Mouse (Mus musculus) brain, adult 2 months (tissue): ENCODE measurements around the gene Dalrd3.

Source experiments
- DNase-seq: peaks from one replicate; pipeline ENCODE4 v3.0.0; 2011; ENCODE audit warnings: low read depth, low spot score

The Dalrd3 gene

DNA sequence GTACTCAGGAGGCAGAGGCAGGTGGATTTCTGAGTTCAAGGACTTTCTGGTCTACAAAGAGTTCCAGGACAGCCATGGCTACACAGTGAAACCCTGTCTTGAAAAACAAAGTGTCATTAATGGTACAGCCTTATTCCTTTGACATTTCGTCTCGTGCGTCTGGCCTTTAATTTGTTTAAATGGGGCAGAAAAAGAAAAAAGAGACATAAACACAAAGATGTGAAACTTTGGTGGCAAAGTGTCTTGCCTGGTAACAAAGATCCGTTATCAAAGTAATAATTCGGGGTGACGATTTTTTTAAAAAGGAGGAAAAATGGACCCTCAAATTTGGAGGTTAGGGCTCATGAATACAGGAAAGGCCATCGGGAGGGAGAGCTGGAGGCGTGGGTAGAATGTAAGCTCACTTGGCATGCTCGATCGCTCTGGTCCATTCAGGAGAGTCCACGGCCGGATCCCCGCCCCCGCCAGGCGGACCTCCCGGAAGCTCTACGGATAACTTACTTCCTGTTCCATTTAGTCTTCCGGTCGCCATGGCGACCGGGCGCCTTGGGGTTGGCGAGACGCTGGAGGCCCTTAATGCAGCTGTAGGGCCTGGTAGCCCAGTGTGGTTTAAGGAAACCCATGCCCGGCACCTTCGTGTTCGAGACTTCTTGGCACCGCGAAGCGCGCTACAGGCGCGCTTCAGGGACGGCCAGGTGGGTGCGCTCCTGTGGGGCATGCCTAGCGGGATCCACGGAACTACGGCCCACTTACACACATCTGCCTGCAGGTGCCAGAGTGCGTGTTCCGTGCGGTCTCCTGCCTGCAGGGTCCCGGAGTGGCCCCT, at the start of gene Dalrd3:
TSS of gene Dalrd3 (plus strand) at position 506 of the 826 bp plus-strand sequence.
- DNase-seq = peak; percentile 97

DNA sequence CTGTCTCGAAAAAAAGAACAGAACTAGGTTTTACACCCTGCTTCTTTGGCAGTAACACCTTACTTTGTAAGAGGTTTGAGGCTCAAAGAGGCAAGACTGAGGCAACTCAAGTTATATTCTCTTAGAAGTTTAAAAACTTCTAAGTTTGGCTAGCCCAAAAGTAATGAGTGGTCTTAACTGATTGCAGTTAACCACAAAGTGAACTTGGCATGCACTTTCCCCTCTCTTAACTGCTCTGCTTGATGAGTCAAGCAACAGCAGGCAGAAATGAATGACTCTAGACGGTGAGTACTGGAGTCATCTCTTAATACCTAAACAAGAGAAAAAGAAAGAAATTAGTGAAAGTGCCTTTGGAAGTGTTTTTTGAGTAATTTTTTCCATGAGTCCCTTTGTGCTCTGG, 48.1 kb upstream of the Dalrd3 start:
- DNase-seq = no peak

DNA sequence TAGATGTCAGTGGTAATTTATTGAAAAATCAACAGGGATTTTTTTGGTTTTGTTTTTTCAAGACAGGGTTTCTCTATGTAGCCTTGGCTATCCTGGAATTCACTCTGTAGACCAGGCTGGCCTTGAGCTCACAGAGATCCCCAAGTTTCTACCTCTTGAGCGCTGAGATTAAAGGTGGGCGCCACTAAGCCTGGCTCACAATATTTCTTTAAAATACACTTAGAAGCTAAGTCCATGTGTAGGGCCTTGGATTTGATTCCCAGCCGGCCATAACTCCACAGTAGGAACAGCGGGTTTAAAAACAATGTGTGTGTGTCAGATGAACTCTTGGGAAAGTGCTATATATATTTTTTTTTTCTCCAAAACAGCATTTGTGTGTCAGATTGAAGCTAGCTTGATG, 46.3 kb upstream of the Dalrd3 start:
- DNase-seq = no peak

DNA sequence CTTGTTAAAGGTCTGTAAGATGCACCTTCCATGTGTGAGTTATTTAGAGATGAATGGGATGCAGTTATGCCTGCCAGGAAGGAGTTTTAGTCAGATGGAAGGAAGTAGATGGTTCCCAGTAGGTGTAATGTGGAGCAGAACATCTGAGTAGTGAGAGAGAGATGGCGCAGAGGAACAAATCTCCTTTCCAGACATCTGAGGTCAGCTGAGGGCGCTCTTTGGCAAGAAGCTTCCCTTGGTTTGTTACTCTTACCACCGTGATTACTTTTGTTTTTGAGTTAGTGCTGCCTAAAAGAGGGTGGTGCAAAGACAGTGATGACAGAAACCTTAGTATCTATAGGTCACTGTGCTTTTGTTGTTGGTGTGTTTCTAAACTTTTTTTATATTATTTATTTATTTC, 44.3 kb upstream of the Dalrd3 start:
- DNase-seq = peak; percentile 13

DNA sequence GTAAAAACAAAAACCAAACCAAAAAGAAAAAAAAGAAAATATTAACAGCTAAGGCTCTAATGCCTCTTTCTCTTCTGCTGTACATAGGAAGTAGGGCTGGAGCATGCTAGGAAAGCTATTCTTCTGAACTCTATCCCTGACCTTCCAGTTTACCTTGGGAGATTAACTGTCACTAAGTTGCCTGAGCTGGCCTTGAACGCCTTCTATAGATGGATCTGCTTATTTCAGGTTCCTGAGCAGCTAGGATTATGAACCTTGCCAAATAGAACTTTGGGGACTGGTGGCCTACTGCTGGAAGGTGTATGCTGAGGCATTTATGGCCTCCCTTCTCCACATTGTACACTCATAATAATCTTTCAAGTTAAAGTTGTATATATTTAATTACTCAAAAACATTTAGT, 38.7 kb upstream of the Dalrd3 start:
- no peak for DNase-seq

DNA sequence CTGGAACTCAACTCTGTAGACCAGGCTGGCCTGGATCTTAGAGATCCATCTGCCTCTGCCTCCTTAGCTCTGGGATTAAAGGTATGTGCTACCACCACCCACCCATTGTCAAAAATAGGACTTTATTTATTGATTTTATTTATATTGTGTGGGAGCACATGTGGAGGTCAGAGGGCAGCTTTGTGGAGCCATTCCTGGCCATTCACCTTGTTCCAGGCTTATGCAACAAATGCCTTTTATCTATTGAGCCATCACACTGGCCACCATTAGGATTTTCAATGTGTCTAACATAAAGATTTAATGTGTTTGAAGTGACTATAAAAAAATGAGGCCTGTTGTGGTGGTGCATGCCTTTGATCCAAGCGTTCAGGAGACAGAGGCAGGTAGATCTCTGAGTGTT, 38.2 kb upstream of the Dalrd3 start:
- no peak for DNase-seq

DNA sequence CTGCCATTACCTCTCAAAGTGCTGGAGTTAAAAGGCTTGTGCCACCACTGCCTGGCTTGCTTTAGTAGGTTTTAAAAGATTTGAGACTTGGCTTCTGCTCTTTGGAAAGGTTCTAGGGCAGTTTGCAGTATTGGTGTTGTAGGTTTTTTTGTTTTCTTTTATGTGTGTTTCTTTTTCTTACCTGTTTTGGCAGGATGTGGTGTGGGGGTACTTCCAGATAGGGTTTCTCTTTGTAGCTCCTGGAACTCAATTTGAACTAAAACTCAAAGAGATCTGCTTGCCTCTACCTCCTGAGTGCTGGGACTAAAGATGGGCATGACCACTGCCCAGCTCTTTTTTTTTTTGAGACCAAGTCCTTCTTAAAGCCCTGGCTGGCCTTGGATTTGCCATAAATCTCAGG, 28.8 kb upstream of the Dalrd3 start:
- DNase-seq = no peak

DNA sequence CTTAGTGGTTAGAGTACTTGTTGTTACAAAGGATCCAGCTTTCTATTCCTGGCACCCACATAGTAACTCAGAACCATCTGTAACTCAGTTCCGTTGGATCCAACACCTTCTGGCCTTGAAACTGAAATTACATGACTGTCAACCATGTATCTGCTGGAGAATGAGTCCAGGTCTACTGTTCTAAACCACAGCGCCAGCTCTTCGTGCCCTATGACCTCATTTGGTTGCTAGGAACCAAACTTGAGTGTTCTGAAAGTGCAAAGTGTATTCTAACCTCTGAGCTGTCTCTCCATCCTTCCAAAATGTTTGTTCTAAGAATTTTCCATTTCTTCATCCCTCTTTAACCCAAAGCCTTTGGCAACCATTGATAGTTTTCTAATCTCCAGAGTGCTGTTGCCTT, 23.7 kb upstream of the Dalrd3 start:
- peak; percentile 25 for DNase-seq

DNA sequence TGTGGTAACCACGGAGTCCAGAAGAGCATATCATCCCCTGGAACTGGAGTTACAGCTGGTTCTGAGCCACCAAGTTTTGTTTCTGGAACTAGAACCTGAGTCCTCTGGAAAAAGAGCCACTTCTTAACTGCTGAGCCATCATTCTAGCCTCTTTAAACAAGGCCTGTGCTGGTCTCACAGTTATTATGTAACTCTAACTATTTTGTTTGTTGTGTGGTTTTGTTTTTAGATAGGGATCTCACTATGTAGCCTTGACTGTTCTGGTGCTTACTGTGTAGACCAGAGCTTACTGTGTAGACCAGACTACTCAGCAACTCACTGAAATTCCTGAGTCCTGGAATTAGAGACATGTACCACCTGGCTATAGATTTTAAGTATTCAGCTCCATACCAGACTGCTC, 22.8 kb upstream of the Dalrd3 start:
- no peak for DNase-seq

DNA sequence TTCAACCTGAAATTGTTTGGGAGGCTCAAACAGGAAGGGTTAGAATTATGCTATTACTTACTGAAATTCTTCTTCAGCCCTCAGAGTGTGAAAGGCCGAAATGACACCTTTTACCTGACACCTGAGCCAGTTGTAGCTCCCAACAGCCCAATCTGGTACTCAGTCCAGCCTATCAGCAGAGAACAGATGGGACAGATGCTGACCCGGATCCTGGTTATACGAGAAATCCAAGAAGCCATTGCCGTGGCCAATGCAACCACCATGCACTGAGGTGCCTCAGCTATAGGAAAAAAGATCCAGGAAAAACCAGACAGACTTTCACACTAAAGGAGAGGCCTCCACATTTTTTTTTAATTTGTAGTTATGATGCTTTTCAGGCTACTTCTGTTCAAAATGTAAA, 10.5 kb upstream of the Dalrd3 start:
- no peak for DNase-seq

DNA sequence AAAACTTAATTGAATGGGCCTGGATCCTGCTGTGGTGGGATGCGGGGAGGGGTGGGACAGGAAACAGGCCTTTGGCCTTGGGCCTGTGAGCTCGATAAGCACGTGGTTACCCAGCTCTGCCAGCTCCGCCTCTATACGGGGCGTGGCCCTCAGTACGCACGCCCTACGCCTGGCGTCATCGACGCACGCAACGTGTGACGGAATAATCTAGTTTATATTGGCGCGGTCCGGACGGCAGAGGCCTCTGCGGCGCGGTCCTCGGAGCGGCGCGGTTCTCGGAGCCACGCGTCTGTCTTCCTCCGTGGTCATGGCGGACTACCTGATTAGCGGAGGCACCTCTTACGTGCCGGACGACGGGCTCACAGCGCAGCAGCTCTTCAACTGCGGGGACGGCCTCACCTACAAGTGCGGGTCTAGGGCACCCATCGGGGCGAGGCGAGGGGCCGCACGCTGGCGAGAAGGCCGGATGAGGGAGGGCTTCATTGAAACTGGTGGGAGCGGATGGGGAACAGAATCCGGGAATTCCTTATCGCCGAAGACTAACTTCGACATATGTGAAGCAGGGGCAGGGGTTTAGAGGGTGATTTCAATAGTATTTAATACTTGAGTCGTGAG, 9.4 kb upstream of the Dalrd3 start, which contains the start of gene Impdh2:
TSS of gene Impdh2 (plus strand) at position 60 of the 615 bp plus-strand sequence.
- peak; percentile 99 for DNase-seq

DNA sequence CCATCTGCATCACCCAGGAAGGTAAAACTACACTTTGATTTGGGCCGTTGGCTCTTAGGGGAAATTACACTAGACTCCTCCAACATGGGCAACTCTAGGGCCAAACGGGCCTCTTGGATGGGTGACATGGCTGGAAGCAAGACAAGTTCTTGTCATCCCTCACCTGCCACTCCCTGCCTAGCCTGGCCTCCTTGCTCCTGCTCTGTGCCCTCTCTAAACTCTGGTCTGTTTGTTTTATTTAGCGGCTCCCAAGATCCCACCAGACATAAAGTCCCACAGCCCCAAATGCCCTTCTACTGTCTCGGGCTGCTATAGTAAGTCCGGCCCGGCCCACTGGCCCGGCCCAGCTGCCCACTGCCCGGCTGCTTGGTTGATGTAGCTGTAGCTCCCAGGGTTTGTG, 6.0 kb upstream of the Dalrd3 start:
- DNase-seq = no peak

DNA sequence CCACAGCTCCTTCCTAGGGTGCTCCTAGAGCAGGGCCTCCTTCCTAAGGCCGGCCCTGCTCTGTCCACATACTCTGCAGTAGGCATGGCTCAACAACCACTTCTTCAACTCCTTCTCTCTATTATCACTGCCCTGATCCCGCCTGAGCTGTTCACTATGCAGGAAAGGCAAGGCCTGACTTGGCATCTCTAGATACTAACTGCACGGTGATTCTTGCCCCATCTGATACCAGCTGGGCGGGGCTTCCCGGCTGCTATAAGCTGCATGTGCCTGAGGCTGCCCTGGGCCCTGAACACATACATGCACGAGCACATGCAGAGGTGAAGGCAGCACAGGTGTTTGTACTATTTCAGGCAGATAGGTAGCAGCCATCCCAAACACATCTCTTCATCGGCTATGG, 5.6 kb upstream of the Dalrd3 start:
- no peak for DNase-seq

DNA sequence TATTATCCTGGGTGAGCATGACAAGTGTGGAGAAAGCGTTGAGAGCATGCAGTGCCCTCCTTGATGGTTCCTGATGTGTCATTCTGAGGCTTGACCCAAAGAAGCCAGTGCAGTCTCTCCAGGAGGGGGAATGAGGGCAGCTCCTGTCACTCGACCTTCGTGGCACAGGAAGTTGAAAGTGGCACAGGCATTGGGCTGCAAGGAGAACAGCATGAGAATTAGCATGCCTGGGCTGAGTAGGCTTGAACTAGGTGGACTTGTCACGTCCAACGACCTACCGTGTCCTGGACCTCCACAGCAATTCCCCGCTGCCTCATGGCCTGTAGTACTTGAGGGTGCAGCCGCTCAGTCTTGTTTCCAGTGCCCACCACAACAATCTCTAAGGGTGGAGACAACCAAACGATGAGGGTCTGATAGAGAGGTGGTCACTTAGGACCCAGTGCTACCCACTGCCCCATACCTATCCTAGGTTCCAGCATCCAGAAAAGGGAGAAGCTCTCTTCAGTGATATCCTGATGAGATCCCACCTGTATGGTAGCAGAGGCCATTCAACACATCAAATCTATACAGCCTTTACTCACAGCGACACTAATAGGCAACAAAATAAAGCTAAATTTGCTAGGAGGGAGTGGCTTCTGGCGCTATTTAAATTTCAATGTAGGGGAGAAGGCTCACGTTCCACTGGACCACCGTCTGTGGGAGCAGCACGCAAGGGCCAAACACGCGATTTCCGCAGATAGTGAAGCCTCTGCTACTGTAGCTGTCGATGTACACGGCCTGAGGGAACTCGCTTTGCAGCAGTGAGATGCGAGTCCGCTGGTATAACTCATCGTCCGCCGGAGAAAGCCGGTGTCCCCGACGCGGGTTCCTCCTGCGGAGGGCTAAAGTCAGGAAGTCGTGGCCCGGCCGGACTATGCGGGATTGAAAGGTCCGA, 3.5 kb upstream of the Dalrd3 start:
- no peak for DNase-seq

DNA sequence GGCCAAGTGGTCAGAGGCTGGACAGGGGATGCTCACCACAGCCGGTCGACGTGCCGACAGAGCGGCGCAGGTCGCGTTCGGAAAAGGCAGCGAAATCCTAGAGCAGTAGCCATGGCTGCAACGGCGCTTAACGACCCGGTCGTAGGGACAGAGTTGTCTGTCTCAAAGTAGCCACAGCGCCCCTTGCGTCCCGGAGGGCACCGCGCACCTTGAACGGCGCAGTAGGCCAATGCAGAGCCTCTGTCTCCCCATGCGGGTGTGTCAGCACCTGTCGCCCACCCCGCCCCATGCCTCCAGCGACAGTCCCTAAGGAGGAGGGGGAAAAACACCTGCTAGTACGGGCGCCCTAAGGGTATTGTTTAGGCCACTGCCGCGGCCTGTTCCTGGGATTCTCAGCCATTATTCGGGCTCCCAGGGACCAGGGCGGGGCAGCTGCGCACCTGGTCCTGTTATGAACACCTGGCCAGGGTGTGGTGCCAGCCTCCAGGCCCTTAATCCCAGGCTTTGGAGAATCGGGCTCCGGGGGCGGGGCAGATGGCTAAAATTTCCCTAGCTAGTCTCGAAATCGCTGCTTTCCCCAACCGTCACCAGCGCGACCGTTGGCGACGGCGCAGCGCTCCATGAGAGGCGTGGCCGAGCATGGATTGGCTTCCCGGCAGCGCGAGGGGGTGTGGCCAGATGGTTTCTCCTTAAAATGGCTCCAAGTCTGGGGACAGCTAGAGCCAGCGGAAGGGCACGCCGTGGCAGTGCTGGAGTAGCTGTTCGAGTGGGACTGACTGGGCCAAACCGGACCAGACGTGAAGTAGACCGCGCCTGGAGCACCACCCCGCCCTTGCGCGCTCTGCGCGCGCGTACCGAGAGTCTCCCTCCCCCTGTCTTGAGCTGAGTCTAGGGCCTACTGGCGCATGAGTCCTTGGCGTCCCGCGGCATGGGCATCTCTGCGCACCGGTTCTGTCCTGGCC, 2.6 kb upstream of the Dalrd3 start, which contains the start of gene Ndufaf3:
TSS of gene Ndufaf3 (minus strand) at position 620 of the 962 bp plus-strand sequence.
- peak; percentile 98 for DNase-seq

DNA sequence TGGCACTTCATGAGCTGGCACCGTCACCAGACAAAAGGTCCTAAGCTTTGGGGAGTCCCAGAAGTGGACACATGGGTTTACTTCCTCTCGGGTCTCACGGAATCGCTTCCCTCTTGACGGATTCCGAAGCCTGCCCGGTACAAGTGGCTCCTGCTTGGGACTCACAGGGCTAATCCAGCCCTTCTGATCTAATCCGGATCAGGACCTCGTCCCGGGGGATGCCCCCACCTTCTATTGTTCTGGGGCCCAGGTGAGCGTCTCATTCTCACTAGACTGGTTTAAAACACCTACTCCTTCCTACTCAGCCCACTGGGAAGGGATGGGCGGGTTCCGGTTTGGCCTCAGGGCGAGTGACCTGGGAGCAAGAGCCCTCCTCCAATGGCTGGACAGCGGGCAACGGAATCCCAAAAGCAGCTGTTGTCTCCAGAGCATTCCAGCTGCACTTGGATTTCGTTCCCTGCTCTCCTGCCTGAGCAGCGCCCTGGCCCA, 1.7 kb upstream of the Dalrd3 start:
- DNase-seq = no peak

DNA sequence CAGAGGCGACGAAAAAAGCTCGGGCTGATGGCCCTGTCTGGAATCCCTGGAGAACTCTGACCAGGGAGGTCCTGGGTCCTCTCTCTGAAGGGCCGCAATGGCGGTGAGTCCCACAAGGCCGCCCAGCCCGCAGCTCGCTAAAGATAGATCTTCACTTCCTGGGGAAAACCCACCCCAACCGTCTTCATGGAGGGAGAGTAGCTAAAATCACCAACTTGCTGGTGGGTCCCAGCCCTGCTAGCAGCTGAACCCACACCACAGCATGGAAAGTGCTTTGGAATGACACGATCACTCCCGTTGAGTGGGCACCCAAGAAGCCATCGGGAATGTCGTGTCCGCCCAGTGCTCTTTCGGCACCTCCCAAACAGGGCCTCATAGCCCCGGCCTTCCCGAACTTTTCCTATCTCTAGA, 1.2 kb upstream of the Dalrd3 start:
- no peak for DNase-seq

DNA sequence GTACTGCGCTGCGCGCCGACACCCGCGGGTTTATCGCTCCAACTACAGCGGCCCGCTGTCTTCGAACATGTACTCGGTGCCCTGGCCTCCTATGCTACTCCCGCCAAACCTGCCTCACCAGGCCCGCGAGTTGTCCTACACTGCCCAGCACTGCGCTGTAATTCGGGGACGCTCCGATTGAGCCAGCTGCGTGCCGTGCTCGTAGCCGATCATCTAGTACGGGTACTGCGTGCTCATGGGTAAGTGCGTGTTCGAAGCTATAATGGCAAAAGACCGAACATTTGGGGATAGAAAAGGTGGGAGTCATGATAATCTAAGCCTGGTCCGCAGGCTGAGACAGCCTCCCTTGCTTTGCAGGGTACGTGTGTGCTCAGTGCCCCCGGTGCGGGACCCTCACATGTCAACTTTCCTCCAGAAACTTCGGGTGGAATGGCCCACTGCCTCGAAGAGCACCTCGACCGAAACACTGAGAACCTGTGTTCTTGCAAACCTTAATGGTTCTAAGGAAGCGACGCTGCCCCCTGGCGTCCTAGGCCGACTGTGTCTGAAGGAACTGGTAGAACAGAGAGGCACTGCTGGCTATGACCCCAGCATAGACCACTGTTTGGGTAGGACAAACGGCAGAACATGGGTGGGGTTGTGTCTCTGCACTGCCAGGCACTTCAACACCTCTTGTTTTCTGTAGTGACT, 666 bp downstream of the Dalrd3 start:
- DNase-seq = peak; percentile 86

DNA sequence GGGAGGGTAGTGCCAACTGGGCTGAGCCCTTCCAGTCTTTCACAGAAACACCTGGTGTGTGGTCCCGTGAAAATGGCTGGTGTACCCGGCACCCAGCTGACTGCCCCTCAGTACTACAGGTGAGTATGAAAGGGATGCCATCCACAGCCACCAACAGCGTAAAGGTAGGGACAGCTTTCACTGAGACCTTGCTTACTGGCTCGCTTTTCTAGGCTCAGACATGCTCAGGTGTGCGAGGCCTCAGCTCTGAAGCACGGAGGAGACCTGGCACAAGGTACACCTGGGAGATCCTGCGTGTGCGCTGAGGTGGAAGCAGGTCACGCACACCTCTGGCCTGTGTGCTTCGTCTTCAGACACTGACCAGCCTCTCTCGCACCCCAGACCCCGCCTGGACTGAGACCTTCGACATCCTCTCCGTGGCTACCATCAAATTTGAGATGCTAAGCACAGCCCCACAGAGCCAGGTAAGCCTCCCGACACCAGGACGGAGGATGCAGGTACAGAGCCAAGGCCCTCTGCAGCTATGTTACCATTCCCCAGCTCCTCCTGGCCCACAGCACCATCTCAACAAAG, 1.8 kb downstream of the Dalrd3 start:
- DNase-seq = no peak

DNA sequence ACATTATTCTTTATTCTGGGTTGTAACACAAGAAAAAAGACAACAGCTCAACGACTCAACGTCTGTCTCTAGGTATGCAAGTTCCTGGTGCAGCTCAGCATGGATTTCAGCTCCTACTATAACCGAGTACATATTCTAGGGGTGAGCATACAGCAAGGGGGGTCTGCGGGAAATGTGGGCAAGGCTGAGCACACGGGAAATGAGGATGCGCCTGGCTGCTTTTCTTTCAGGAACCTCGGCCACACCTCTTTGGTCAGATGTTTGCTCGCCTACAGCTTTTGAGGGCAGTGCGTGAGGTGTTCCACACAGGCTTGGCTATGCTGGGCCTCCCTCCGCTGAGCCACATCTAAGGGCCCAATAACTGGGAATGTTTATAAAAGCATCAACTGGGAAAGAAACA, 2.6 kb downstream of the Dalrd3 start:
- DNase-seq = no peak
